Comparison of ENCODE assay signal across 16 mouse cellular contexts in the genomic region with DNA sequence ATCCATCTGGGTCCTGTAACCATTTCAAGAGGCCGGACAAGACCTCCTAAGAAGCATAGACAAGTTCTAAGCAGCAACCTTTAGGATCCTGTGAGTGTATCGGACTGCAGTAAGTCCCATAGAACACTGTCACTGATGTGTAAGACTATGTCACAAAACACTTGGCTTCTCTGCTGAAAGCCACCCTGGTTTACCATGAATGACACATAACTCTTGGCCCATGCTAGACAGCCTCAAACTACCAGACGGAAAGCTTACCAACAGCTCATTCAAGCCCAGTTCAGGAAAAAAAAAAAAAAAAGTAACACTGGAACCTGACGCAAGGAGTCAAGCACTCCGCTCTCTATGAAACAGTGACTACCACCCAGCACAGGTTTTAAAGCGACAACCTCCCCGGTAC. TPM values are rescaled to one million over a fixed set of nuclear protein-coding genes. Genes with fewer than 3 reads are reported as not detected.
A peak's percentile ranks its signal among the peaks of the same experiment; 100 is the strongest.
DNase-seq lines count a peak whose midpoint lies in the region; ATAC-seq lines count a peak whose summit lies in the region.
"Had no signal": no experiment of that assay in that cellular context is flagged by ENCODE, and none has a peak within 500 bp of the region (broad histone marks: within the 10 kb centered on the region; RNA-seq: fewer than 3 reads in every experiment).

No protein-coding gene starts in this region.

- WGBS in forebrain, embryonic 14.5 days, result 87% methylated on average over 7 of the region's 7 CpGs
- WGBS in forebrain, embryonic 11.5 days, result 94% methylated on average over 7 of the region's 7 CpGs
- WGBS in neural tube, embryonic 12.5 days, result 88% methylated on average over 7 of the region's 7 CpGs
- WGBS in midbrain, embryonic 13.5 days, result 88% methylated on average over 7 of the region's 7 CpGs

- ATAC-seq in forebrain, embryonic 14.5 days, result no peak
- no peak for ATAC-seq in forebrain, embryonic 11.5 days (replicated peaks; ENCODE audit: low FRiP score)
- ATAC-seq in neural tube, embryonic 12.5 days (ENCODE audit: low FRiP score, low read depth), result no peak
- ATAC-seq in midbrain, embryonic 13.5 days, result no peak

- H3K9ac ChIP-seq in forebrain, embryonic 14.5 days (ENCODE audit: low read length), result no peak overlapping the region
- no peak overlapping the region for H3K9ac ChIP-seq in forebrain, embryonic 11.5 days (ENCODE audit: low read length)
- no peak overlapping the region for H3K9ac ChIP-seq in neural tube, embryonic 12.5 days
- H3K9ac ChIP-seq in midbrain, embryonic 13.5 days (replicated peaks), result 0 out of 2 replicates have a peak overlapping the region, but pooled peaks have one; percentile 98
- H3K9ac ChIP-seq: liver, embryonic 15.5 days had no signal

- DNase-seq in forebrain, embryonic 14.5 days (ENCODE audit: low spot score), result no peak
- no peak for DNase-seq in forebrain, embryonic 11.5 days (ENCODE audit: low spot score)
- no peak for DNase-seq in neural tube, embryonic 10.5 days (ENCODE audit: extremely low spot score, low spot score)
- no peak for DNase-seq in kidney, postnatal 10 days
- no peak for DNase-seq in gastrocnemius, adult 18-20 months (ENCODE audit: low spot score)
- DNase-seq: cerebellum, adult 18-20 months; embryo, embryonic 11 days; kidney, adult 8-10 months; layer of hippocampus, adult 9-11 months; lung, postnatal 36 days; right cerebral cortex, postnatal 25 days; thymus, adult 18-20 months had no signal

- no peaks in the 10 kb centered on the region for H3K9me3 ChIP-seq in forebrain, embryonic 14.5 days (replicated peaks; ENCODE audit: control insufficient read depth, low read length)
- no peaks in the 10 kb centered on the region for H3K9me3 ChIP-seq in forebrain, embryonic 11.5 days (ENCODE audit: control insufficient read depth, low read length)
- no peaks in the 10 kb centered on the region for H3K9me3 ChIP-seq in neural tube, embryonic 12.5 days
- no peaks in the 10 kb centered on the region for H3K9me3 ChIP-seq in midbrain, embryonic 13.5 days
- H3K9me3 ChIP-seq: heart, embryonic 10.5 days; liver, embryonic 15.5 days had no signal

- peaks cover 36% of the 10 kb centered on the region for H3K4me1 ChIP-seq in forebrain, embryonic 14.5 days (ENCODE audit: control insufficient read depth, insufficient read depth, low read length)
- H3K4me1 ChIP-seq in forebrain, embryonic 11.5 days (replicated peaks; ENCODE audit: control insufficient read depth, insufficient read depth, low read length), result peaks cover 17% of the 10 kb centered on the region; the same call in 1 of the 2 replicates
- H3K4me1 ChIP-seq in neural tube, embryonic 12.5 days, result peaks cover 59% of the 10 kb centered on the region
- H3K4me1 ChIP-seq in midbrain, embryonic 13.5 days (replicated peaks), result peaks cover 72% of the 10 kb centered on the region

- H3K27me3 ChIP-seq in forebrain, embryonic 14.5 days (replicated peaks; ENCODE audit: control insufficient read depth, insufficient read depth, low read length), result no peaks in the 10 kb centered on the region
- no peaks in the 10 kb centered on the region for H3K27me3 ChIP-seq in forebrain, embryonic 11.5 days (ENCODE audit: control insufficient read depth, insufficient read depth, low read length)
- H3K27me3 ChIP-seq in neural tube, embryonic 12.5 days (replicated peaks), result no peaks in the 10 kb centered on the region
- no peaks in the 10 kb centered on the region for H3K27me3 ChIP-seq in midbrain, embryonic 13.5 days

- no peak overlapping the region for H3K27ac ChIP-seq in forebrain, embryonic 14.5 days (ENCODE audit: low read depth, low read length)
- no peak overlapping the region for H3K27ac ChIP-seq in forebrain, embryonic 11.5 days (ENCODE audit: low read depth, low read length)
- H3K27ac ChIP-seq in neural tube, embryonic 12.5 days, result no peak overlapping the region
- no peak overlapping the region for H3K27ac ChIP-seq in midbrain, embryonic 13.5 days
- H3K27ac ChIP-seq: heart, embryonic 10.5 days; liver, embryonic 15.5 days had no signal

- H3K36me3 ChIP-seq in forebrain, embryonic 14.5 days (ENCODE audit: control insufficient read depth, insufficient read depth, low read length), result 0 out of 2 replicates have a peak, but pooled peaks cover 3% of the 10 kb centered on the region
- H3K36me3 ChIP-seq in forebrain, embryonic 11.5 days (ENCODE audit: control insufficient read depth, insufficient read depth, low read length), result no peaks in the 10 kb centered on the region; the same call in 1 of the 2 replicates
- H3K36me3 ChIP-seq in neural tube, embryonic 12.5 days, result no peaks in the 10 kb centered on the region
- H3K36me3 ChIP-seq in midbrain, embryonic 13.5 days, result no peaks in the 10 kb centered on the region
- H3K36me3 ChIP-seq: heart, embryonic 10.5 days; liver, embryonic 15.5 days had no signal

- H3K4me3 ChIP-seq in forebrain, embryonic 14.5 days (ENCODE audit: low read depth, low read length), result no peak overlapping the region
- no peak overlapping the region for H3K4me3 ChIP-seq in forebrain, embryonic 11.5 days (ENCODE audit: low read depth, low read length)
- H3K4me3 ChIP-seq in neural tube, embryonic 12.5 days, result no peak overlapping the region
- 0 out of 2 replicates have a peak overlapping the region, but pooled peaks have one; percentile 98 for H3K4me3 ChIP-seq in midbrain, embryonic 13.5 days (replicated peaks)
- H3K4me3 ChIP-seq: heart, embryonic 10.5 days; liver, embryonic 15.5 days had no signal

- peak overlapping the region; percentile 87 for H3K4me2 ChIP-seq in forebrain, embryonic 14.5 days (ENCODE audit: low read length)
- no peak overlapping the region for H3K4me2 ChIP-seq in forebrain, embryonic 11.5 days (ENCODE audit: low read depth, low read length, severe bottlenecking)
- peak overlapping the region; percentile 99 for H3K4me2 ChIP-seq in neural tube, embryonic 12.5 days (replicated peaks)
- H3K4me2 ChIP-seq in midbrain, embryonic 13.5 days (replicated peaks), result peak overlapping the region; percentile 98

RNA-seq across cellular contexts. Expression of gene Kmt2a, which starts 3.4 kb away (rescaled TPM):
- 9.6 and 16.0 TPM in 2 replicates for polyA plus RNA-seq in forebrain, embryonic 14.5 days (2014; fragmentation: Nextera tagmentation; extraction: Ambion mirVana)
- polyA plus RNA-seq in forebrain, embryonic 11.5 days (2014; fragmentation: Nextera tagmentation; extraction: Ambion mirVana), result 18.2 and 23.2 TPM in 2 replicates
- 25.3 and 29.6 TPM in 2 replicates for polyA plus RNA-seq in neural tube, embryonic 12.5 days (2016; fragmentation: Nextera tagmentation; extraction: Ambion mirVana)
- polyA plus RNA-seq in midbrain, embryonic 13.5 days (2015; fragmentation: Nextera tagmentation; extraction: Ambion mirVana), result 21.4 and 24.7 TPM in 2 replicates
- 10 to 100 TPM; 16.4 to 19.5 TPM for total RNA-seq in gastrocnemius, adult 18-20 months (2021)

RNA-seq across cellular contexts. Expression of gene Atp5l, which starts 42.9 kb away (rescaled TPM):
- 680 and 882 TPM in 2 replicates for polyA plus RNA-seq in forebrain, embryonic 14.5 days (2014; fragmentation: Nextera tagmentation; extraction: Ambion mirVana)
- polyA plus RNA-seq in forebrain, embryonic 11.5 days (2014; fragmentation: Nextera tagmentation; extraction: Ambion mirVana), result 496 and 546 TPM in 2 replicates
- polyA plus RNA-seq in neural tube, embryonic 12.5 days (2016; fragmentation: Nextera tagmentation; extraction: Ambion mirVana), result 602 and 611 TPM in 2 replicates
- 725 and 775 TPM in 2 replicates for polyA plus RNA-seq in midbrain, embryonic 13.5 days (2015; fragmentation: Nextera tagmentation; extraction: Ambion mirVana)
- total RNA-seq in gastrocnemius, adult 18-20 months (2021), result 100 to 1,000 TPM; 671 to 820 TPM
